Mouse (Mus musculus): ENCODE results near the gene Parva.

Gene Parva

DNA sequence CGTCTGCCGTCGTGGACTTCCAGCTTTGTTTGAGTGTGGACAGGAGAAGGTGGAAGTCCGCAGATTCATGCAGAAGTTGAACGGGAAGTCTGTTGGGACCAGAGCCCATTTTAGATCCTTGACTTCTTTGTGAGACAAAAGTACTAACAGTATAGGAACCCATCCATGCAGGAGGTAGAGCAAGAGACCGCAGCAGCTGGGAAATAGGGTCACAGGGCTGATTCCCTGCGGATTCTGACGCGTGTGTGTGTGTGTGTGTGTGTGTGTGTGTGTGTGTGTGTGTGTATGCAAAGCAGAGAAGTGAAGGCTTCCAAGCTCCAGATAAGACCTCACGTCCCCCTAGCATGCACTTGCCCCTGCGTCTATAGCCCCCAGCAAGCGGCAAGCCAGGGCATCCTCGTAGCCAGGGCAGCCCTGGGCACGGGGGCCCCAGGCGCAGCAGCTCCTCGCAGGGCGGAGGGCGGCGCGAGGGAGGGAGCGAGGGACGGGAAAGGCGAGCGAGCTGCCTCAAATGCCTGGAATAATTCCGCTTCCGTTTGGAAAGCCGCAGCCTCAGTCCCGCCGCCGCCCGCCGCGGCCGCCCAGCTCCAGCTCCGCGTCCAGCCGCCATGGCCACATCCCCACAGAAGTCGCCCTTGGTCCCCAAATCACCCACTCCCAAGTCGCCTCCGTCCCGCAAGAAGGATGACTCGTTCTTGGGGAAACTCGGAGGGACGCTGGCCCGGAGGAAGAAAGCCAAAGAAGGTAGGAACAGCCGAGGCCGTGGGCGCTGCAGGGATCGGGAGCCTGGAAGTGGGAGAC lies at the start of gene Parva:
TSS of gene Parva (plus strand) at position 149 of the 801 bp plus-strand sequence.
- in situ Hi-C loops (cut with MboI): no loop called here

DNA sequence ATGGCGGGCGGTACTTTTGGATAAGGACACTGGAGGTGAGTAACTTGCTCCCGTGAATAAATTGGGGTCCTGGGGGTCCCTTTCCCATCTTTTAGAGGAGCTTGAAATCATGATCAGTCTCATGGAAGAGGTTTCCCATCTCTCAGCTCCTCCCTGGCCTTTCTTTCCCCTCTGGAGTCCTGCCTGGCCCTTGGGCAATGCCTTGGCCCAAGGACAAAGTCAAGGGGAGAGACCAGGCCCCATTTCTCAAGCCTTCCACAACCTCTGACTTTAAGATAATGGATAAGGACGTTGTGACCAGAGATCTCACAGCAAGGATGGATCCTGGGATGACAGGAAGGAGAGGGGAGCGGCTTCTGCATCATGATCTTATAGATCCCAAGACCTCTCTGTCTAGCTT lies 49.2 kb upstream of the Parva start:
- in situ Hi-C loops (cut with MboI): no loop called here

DNA sequence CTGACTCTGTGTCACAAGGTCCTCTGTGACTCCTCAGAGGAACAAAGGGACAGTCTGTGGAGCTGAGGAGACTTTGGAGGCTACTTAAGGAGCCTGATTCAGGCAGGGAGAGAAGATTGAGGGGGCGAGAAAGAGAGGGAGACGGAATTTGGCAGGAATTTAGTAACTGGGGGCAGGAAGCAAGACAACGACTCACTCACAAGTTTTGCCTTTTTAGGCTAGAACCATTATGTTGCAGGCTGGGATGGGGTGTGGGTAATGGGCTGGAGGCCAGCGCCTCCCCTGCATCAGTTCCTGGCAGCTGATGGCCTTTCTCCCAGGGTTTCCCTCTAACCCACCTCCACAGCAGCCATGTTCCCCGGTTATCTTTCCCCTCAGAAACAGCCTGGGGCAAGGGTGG lies 48.8 kb upstream of the Parva start:
- in situ Hi-C loops (cut with MboI): no loop called here

DNA sequence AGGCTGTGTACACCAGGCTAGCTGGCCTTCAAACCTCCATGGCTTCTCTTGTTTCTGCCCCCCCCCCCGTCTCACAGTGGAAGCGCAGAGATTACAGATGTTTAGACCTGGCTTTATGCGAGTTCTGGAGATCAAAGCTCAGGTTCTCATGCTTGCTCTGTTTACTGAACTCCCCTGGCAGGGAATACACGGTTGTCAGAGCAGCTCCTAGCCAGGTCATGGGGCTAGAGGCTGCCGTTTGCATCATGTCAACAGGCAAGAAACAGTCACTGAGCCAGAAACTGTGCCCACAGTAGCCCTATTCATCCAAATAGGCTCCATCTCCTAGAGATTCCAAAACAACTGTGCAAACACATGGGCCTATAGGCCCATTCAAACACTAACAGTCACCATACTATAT lies 40.8 kb upstream of the Parva start:
- in situ Hi-C loops (cut with MboI): no loop called here

DNA sequence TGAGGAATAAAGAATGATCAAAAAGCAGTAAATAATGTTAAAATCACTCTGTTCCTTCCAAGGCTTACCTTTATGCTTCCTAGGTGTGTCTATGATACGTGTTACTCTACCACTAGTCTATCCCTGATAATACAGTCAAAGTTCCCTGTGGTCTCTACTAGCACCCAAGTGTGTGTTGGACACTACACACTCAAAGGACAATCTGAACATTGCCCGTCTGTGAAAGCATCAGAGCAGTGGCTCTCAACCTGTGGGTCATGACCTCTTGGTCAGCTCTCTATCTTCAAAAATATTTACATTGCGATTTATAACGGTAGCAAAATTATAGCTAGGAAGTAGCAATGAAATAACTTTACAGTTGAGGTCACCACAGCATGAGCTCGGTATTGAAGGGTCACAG lies 39.4 kb upstream of the Parva start:
- in situ Hi-C loops (cut with MboI): no loop called here

DNA sequence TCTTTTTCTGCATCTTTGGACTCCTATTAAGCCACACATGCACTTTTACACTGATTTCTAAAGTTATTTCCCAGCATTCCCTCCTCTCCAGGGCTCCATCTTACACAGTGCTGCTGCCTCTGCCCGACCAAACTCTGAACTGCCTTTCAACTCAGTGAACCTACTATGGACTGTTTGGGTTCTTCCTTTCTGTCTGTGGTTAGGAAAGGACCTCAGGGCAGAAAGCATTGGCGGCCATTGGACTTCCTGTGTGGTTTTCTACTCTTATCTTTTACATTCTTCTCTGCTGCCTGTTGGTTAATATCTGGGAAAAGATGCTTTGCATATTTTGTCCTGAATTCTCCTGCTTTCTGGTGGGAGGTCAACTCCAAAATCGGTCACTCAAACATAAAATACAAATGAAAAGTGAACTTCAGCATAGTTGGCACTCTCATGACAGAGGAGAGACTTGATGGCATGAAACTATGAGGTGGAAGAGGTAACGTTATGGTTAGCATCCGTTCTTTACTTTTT lies 38.9 kb upstream of the Parva start:
- in situ Hi-C loops (cut with MboI): no loop called here

DNA sequence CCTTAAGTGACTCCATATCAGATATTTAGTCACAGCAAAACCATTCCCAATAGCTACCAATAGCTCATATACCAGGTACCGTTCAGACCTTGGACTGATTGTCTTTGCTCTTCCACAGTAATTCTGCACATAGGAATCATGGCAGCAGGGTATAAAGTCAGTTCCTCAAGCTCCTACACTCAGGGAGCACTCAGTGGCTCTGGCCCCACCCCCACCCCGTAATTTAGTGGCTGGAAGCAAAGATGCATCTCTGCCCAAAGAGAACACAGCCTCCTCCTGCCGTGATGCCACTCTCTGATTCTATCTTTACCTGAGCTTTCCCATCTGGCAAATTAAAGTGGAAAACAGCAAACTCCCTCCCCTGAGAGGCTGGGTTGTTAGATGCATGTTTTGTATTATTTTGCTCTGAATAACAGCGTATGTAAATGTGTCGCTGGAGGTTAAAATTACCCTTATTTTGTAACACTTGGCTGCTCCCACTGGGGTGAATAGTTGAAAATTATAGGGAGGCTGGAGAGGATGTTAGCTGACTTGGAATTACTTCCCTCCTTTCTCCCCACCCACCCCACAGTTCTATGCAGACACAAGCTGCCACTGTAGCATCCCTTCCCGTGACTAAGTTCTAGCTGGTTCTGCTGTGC lies 37.6 kb upstream of the Parva start:
- in situ Hi-C loops (cut with MboI): no loop called here

DNA sequence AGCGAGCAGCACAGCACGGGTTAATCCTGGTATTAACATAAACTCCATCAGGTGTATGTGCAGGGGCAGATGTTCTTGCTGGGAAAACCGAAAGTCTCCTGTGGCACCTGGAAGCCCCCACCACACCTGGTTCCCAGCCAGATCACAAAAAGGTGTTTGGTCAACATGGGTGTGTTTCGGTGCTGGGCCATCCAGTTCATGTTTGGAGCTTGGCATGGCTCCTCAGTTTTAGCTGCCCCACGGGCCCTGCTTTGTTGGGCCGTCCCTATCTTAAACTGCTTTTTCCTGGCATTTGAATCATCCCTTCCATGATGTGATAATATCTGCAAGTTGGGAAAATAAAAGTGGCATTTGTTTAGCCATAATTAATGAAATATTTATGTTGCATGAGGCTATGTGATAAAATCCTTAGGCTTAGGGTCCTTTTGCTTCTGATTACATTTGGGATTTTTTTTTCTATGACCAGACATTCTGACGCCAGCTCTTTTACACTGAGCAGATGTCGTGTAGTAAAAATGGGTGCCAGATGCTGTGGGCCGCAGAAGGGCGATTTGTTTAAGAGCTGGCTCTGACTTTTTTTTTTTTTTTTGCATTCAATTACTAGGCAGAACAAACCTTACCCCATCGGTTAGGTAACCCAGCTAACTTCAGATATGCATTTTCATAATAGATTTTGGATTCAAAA lies 36.9 kb upstream of the Parva start:
- in situ Hi-C loops (cut with MboI): no loop called here

DNA sequence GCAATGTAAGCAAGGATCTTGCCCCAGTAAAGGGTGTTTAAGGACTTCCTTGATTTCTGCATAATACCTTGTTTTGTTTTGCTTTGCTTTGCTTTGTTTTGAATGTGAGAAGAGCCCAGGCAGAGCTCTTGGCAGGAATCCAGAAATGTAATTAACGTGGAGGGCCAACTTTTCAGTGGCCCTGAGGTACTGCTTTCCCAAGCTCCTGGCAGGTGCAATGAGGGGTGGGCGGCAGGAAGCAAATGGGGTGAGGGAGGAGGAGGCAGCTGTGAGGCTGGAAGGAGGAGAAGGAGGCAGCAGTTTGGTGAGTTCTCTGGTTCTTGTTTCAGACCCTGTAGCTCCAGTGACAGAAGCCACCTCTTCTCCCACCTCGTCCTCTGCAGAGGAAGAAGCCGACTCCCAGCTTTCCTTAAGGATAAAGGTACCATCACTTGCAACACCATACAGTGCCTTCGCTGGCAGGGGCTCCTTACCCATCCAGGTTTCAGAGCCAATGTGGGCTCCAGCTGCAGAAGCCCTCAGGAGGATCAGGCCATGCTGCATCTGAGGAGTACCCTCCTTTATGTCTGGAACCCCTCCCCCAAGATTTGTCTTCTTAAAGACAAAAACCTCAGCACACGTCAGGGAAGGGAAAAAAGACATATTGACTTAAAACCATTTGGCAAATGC lies 36.2 kb upstream of the Parva start:
- in situ Hi-C loops (cut with MboI): no loop called here

DNA sequence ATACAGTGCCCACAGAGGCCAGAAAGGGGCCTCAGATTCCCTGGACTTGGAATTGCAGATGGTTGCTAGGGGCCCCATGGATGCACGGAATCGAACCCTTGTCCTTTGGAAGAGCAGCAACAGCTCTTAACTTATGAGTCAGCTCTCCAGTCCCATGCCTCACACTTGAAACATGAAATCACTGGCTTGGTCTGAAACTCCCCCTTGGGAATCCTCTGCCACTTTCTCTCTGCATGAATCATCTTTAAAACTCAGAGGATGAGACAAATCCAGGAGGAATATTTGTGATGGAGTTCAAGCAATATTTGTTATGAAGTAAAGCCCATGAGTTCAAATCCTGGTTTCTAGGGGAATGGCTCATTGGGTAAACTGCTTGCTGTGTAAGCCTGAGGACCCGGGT lies 29.5 kb upstream of the Parva start:
- in situ Hi-C loops (cut with MboI): no loop called here

DNA sequence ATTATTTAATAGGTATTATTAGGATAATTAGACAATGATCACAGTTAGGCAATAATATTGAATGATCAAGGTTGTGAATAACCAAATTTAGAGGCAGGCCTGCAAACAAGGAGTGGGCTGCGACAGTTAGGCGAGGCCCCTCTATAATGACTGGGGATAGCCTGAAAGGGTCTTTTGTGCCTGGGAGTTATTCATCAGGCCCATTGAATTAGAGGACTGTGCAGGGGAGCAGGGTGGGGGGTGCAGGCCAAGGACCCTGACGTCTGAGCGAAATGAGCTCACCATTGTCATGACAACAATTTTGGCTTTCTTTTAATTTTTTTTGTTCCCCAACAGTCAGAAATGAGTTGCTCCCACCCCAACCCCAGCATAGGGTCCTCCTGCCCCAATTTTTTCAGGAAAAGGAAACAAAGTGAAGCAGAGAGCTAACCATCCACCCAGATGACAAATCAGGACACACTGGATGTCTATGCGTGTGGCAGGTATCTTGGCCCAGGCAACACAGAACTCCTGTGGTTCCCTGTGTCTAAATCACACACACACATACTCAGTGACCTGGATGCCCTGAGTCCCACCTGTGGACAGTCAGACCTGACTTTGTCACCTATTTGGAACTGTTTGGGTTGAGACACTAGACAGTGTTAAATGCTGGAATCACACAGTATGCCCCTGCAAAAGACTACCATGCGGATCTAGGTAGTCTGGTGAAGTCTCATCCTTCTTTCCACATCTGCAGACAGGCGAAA lies 27.7 kb upstream of the Parva start:
- in situ Hi-C loops (cut with MboI): no loop called here

DNA sequence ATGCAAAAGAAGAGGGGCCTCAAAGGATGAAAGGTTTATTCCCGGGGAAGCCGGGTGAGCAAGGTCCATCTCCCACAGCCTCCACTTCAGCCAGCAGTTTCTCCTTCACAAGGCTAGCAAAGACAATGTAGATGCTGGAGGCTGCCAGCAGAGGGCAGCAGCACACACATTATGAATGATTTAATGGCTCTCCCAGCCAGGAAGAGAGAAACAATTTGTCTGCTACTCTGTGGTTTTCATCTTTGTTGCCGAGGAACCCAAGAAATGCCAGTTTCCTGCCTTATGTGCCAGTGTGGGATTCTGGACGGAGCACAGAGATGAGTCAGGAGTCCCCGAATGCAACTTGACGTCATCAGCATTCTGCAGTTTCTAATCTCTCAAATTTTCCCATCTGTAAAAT lies 27.1 kb upstream of the Parva start:
- in situ Hi-C loops (cut with MboI): no loop called here

DNA sequence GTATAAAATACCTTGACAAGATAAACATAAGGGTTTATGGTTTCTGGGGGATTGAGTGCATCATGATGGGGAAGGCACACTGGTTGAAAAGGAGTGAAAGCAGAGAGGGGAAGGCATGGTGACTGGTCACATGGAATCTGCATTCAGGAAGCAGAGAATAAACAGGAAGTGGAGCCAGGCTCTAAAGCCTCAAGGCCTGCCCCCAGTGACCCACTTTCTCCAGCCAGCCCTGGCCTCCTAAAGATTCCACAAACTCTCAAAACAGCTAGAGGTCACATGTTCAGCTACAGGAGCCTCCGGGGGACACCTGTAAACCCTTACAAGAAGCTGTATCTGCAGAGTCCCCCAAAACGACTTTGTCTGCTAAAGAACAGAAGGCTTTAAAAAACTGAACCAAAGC lies 22.2 kb upstream of the Parva start:
- in situ Hi-C loops (cut with MboI): no loop called here

DNA sequence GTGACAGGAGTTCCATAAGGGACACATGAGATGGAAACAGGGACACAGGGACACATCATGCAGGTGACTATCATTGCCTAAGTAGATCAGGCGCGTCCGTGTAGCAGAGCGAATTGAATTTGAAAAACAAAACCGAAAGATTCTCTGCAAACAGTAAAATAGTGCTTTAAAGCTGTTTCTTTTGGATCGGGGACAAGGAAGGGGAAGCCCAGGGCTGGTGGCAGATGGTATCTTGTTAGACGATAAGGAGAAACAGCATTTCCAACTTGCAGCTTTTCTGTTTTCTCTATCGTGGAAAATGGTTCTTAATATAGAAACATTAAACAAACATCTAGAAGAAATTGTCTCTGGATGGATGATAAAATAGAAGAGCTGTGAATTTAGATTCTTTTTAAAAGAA lies 21.7 kb upstream of the Parva start:
- in situ Hi-C loops (cut with MboI): no loop called here

DNA sequence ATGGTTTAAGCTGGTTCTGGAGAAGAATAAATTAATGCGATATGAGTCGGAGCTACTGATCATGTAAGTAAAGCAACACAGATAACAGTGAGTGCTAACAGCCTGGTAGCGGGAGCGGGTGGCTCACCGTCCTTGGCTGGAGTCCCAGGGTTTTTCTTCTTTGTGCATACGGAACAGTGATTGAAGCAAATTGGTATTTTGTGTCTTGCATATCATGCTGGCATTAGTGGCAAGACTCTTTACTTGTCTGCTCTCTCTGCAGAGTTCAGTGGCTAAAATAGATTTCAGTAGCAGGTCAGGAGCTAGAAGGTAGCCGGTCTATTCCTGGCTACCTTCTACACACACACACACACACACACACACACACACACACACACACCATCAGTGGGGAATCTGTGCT lies 19.7 kb upstream of the Parva start:
- in situ Hi-C loops (cut with MboI): no loop called here

DNA sequence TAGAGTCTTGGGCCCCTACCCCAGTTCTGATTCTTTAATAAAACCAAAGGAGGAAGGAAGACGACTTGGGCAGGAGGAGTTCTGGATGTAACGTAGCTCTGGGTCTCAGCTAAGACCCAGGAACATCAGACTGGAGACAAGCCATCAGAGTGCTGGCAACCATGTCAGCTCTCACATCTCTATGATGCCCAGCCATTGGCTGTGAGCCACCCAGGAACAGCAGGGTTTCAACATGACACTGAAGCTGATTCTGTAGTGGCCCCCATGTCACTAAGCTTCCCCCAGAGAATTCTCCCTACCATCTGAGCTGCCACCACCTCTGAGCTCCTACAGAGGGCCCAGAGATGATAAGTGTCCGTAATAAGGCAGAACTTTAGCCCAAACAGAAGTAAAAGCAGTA lies 17.3 kb upstream of the Parva start:
- in situ Hi-C loops (cut with MboI): no loop called here

DNA sequence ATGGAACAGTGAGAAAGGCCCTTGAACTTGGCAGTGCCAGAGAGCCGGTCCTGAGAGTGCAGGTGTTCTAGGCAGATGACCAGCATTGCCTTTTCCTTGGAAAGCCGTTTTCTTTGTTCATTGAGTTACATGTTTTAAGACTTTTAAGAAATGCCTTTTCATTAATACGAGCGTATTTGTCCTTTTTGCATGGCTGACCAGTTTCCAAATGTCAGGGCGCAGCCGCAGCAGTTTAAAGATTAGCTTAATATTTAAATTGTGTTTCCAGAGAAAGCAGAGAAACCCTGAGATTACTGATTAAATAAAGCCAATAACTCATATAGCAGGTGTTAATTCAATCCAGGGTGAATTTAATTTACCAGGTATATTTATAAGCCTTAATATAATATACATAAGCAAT lies 14.0 kb upstream of the Parva start:
- in situ Hi-C loops (cut with MboI): no loop called here

DNA sequence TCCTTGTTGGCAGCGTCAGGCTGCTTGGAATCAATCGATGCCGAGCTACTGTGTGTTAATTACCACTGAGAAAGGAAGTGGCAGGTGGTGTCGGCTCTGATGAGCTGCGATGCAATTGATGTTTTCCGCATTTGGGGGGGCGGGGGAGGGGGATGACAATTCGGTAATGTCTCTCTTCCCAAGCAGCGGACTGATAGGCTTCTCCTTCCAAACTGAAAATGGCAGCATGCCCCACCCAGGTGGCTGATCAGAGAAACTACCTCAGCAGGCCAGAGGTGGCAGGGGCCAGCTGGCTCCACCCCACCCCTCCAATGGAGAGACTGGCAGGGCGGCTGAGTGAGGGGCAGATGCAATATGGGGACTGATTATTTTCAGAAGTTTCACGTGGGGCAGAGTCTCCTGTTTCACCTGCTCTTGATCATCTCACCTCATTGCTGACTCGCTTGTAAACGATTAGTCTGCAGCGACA lies 11.2 kb upstream of the Parva start:
- in situ Hi-C loops (cut with MboI): no loop called here

DNA sequence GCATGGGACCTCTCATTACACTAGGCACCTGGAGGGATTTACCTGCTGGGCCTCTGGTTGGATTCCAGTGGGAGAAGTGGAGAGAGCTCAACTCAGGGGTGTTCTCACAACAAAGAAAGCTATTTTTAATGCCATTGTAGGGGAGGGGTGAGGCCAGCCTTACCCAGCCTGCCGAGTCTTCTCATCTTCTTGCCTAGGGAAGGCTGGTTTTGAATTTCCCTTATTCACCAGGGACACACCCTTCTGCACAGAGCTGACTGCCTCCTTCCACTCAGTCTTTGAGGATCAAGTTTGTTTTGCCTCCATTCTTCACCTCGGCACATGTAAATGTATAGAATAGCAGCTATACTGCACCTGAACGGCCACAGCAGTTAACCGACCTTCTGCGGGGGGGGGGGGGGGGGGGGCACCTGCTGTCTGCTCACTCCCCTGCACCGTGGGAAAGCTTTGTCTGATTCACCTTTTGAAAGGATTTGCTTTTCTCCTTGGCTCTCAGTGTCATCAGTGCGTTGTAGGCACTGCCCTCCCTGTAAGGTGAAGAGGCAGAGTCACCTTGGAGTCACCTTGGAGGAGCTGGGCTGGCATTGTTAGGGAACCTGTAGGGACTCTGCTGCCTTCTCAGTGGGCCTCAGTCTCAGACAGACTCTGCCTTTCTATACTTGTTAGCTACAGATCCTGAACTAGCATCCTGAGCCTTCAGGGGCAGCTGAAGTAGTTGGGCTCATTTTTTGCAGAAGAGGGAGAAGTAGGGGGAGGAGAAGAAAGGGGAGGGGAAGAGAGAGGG lies 10.4 kb upstream of the Parva start:
- in situ Hi-C loops (cut with MboI): no loop called here

DNA sequence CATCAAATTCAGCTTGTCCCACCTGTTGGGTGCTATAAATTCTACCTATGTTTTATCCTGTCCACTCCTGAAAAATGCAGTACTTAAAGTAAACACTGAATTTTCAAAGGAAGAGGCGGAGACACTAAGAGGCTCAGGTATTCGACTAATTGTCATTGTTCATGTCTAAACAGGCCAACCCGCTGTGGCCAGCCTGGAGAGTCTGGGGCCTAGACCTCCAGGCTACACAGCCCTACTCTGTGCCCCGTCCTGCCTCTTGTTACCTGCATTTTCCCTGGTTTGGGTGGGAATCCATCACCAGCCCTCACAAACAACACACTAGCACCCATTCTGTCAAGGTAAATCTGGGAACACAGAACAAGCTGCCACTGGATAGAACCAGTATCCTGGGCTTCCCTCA lies 9.7 kb upstream of the Parva start:
- in situ Hi-C loops (cut with MboI): no loop called here

DNA sequence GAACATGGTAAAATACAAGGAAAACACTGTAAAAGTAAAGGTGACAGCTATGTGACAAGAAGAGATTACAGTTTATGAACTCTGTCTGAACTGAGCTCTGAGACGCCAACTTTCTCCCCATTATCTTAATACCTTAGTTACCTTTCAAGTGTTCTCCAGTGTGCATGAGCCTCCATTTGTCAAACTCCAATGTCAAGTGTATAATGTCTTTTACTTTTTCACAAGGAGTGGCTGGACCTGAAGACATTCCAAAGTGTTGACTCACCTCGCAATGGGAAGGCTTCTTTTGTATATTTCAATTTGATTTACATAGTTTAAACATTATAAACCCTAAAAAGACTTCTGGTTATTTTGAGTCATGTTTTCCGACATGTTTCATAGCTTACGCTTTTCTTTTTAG lies 3.9 kb upstream of the Parva start:
- in situ Hi-C loops (cut with MboI): no loop called here
